Mouse (Mus musculus): ENCODE measurements around the gene Klk1b1. TPM values are rescaled to one million over a fixed set of nuclear protein-coding genes. Genes with fewer than 3 reads are reported as not detected.
"Not testable (repeated sequence)": the region's sequence is repeated elsewhere in the genome, so short reads cannot be mapped to it uniquely, and the experiment has no call there.

Gene Klk1b1
- polyA plus RNA-seq, 1 experiment from 2014 or later = not detected

DNA sequence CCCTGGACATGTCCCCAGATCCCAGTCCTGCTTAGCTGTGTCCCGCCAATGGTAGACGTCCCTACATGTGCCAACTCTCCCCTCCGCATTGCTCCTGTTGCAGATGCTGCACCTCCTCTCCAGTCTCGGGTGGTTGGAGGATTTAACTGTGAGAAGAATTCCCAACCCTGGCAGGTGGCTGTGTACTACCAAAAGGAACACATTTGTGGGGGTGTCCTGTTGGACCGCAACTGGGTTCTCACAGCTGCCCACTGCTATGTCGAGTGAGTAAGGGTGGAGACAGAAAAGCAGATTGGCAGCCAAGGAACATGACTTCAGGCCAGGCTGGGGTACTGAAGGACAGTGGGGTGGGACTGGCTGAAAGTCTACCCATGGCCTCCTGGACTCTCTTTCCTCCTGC is 48.1 kb downstream of the Klk1b1 start:
- not testable (repeated sequence) for H3K4me3 ChIP-seq; ATAC-seq (ENCODE audit: insufficient number of reproducible peaks, low FRiP score, low TSS enrichment, low read depth); H3K4me1 ChIP-seq; H3K27ac ChIP-seq; H3K27me3 ChIP-seq; H3K4me2 ChIP-seq; H3K36me3 ChIP-seq; H3K9ac ChIP-seq; H3K9me3 ChIP-seq
- 76% methylated on average over 6 of the region's 6 CpGs for WGBS

DNA sequence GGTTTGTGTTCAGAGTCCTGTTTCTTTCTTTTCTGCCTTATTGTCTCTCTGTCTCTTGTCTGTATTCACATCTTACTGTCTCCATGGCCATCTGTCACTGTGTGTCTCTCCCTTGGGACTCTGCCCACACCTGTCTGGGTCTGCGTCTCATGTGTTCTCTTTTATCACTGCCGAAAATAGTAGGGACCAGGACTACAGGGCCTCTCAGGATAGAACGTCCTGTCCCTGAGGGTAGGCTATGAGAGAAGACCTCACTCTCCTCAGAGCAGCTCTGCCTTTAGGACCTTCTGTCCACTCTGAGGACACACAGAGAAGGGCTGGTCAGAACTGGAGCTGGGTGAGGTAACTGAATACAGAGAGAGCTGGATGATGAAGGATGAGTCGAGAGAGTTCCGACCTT is 48.5 kb downstream of the Klk1b1 start:
- H3K4me3 ChIP-seq = no peak overlapping the region
- H3K36me3 ChIP-seq = no peaks in the 10 kb centered on the region
- ATAC-seq (ENCODE audit: insufficient number of reproducible peaks, low FRiP score, low TSS enrichment, low read depth) = no peak

More for the DNA sequence above, 48.5 kb downstream of the Klk1b1 start:
- Histone ChIP-seq H3K27ac (no peak overlapping the region), H3K27me3 (no peaks in the 10 kb centered on the region), H3K9me3 (no peaks in the 10 kb centered on the region), H3K4me1 (no peaks in the 10 kb centered on the region), H3K4me2 (no peak overlapping the region), H3K9ac (no peak overlapping the region)
- WGBS = 79% methylated on average over 5 of the region's 5 CpGs

Other genes with a start within 250 kb of the Klk1b1 start
- gene Klk12, start 197.9 kb upstream of the Klk1b1 start, polyA plus RNA-seq (2015; fragmentation: Nextera tagmentation; extraction: Ambion mirVana) = 0.22 and 0.32 TPM in 2 replicates
- 20.2 and 22.0 TPM in 2 replicates for gene Klk11, start 192.1 kb upstream of the Klk1b1 start, polyA plus RNA-seq (2015; fragmentation: Nextera tagmentation; extraction: Ambion mirVana)
- 38.4 and 45.0 TPM in 2 replicates for gene Klk10, start 185.7 kb upstream of the Klk1b1 start, polyA plus RNA-seq (2015; fragmentation: Nextera tagmentation; extraction: Ambion mirVana)
- gene Klk9, start 174.9 kb upstream of the Klk1b1 start, polyA plus RNA-seq (2015; fragmentation: Nextera tagmentation; extraction: Ambion mirVana) = 1.5 TPM in 2 replicates
- 60.6 and 64.4 TPM in 2 replicates for gene Klk8, start 169.2 kb upstream of the Klk1b1 start, polyA plus RNA-seq (2015; fragmentation: Nextera tagmentation; extraction: Ambion mirVana)
- gene Klk7, start 155.5 kb upstream of the Klk1b1 start, polyA plus RNA-seq (2015; fragmentation: Nextera tagmentation; extraction: Ambion mirVana) = 6.7 and 13.4 TPM in 2 replicates
- 0.13 and 0.25 TPM in 2 replicates for gene Klk6, start 142.3 kb upstream of the Klk1b1 start, polyA plus RNA-seq (2015; fragmentation: Nextera tagmentation; extraction: Ambion mirVana)
- gene Klk5, start 124.8 kb upstream of the Klk1b1 start, polyA plus RNA-seq (2015; fragmentation: Nextera tagmentation; extraction: Ambion mirVana) = 18.1 and 25.3 TPM in 2 replicates
- gene Klk4, start 85.6 kb upstream of the Klk1b1 start, polyA plus RNA-seq (2015; fragmentation: Nextera tagmentation; extraction: Ambion mirVana) = 0.14 TPM in 1 of 2 replicates, not detected in the other
- not detected in 2 replicates for gene Klk15, start 33.0 kb upstream of the Klk1b1 start, polyA plus RNA-seq (2015; fragmentation: Nextera tagmentation; extraction: Ambion mirVana)
- gene Klk1b8, start 16.1 kb upstream of the Klk1b1 start, polyA plus RNA-seq (2015; fragmentation: Nextera tagmentation; extraction: Ambion mirVana) = not detected in 2 replicates
- not detected in 2 replicates for gene Klk1b9, start 9.3 kb downstream of the Klk1b1 start, polyA plus RNA-seq (2015; fragmentation: Nextera tagmentation; extraction: Ambion mirVana)
- not detected in 2 replicates for gene Klk1b11, start 29.1 kb downstream of the Klk1b1 start, polyA plus RNA-seq (2015; fragmentation: Nextera tagmentation; extraction: Ambion mirVana)
- 0.31 and 3.5 TPM in 2 replicates for gene Klk1b26, start 45.4 kb downstream of the Klk1b1 start, polyA plus RNA-seq (2015; fragmentation: Nextera tagmentation; extraction: Ambion mirVana)
- gene Klk1b27, start 85.5 kb downstream of the Klk1b1 start, polyA plus RNA-seq (2015; fragmentation: Nextera tagmentation; extraction: Ambion mirVana) = not detected in 2 replicates
- gene Klk1b21, start 135.6 kb downstream of the Klk1b1 start, polyA plus RNA-seq (2015; fragmentation: Nextera tagmentation; extraction: Ambion mirVana) = not detected in 2 replicates
- not detected in 2 replicates for gene Klk1b22, start 145.9 kb downstream of the Klk1b1 start, polyA plus RNA-seq (2015; fragmentation: Nextera tagmentation; extraction: Ambion mirVana)
- gene Klk1b16, start 170.0 kb downstream of the Klk1b1 start, polyA plus RNA-seq (2015; fragmentation: Nextera tagmentation; extraction: Ambion mirVana) = not detected in 2 replicates
- gene Klk1b24, start 221.5 kb downstream of the Klk1b1 start, polyA plus RNA-seq (2015; fragmentation: Nextera tagmentation; extraction: Ambion mirVana) = not detected in 2 replicates
- not detected in 2 replicates for gene Klk1b3, start 231.4 kb downstream of the Klk1b1 start, polyA plus RNA-seq (2015; fragmentation: Nextera tagmentation; extraction: Ambion mirVana)
- not detected in 2 replicates for gene Klk1b4, start 240.7 kb downstream of the Klk1b1 start, polyA plus RNA-seq (2015; fragmentation: Nextera tagmentation; extraction: Ambion mirVana)
- gene Klk1b5, start 249.2 kb downstream of the Klk1b1 start, polyA plus RNA-seq (2015; fragmentation: Nextera tagmentation; extraction: Ambion mirVana) = not detected in 2 replicates